Mouse (Mus musculus): ENCODE measurements around the gene Kbtbd7. TPM values are rescaled to one million over a fixed set of nuclear protein-coding genes. Genes with fewer than 3 reads are reported as not detected.
"Not testable (repeated sequence)": the region's sequence is repeated elsewhere in the genome, so short reads cannot be mapped to it uniquely, and the experiment has no call there.

Kbtbd7 gene
- polyA plus RNA-seq, 1 experiment from 2014 or later, result 22.6 TPM

GRCm38 (mm10) chr14:79410662-79411061, 15.6 kb upstream of the Kbtbd7 start:
- H3K4me3 ChIP-seq, result no peak overlapping the region
- H3K36me3 ChIP-seq, result peaks cover 21% of the 10 kb centered on the region; the same call in 1 of the 2 replicates
- no peaks in the 10 kb centered on the region for H3K4me1 ChIP-seq
- no peaks in the 10 kb centered on the region for H3K27me3 ChIP-seq
- no peak for ATAC-seq (ENCODE audit: low FRiP score)
- no peak overlapping the region for H3K27ac ChIP-seq
- no peaks in the 10 kb centered on the region for H3K9me3 ChIP-seq (replicated peaks)
- no peak overlapping the region for H3K9ac ChIP-seq
- 72% methylated on average over 2 of the region's 2 CpGs for WGBS
- H3K4me2 ChIP-seq (replicated peaks), result no peak overlapping the region

DNA sequence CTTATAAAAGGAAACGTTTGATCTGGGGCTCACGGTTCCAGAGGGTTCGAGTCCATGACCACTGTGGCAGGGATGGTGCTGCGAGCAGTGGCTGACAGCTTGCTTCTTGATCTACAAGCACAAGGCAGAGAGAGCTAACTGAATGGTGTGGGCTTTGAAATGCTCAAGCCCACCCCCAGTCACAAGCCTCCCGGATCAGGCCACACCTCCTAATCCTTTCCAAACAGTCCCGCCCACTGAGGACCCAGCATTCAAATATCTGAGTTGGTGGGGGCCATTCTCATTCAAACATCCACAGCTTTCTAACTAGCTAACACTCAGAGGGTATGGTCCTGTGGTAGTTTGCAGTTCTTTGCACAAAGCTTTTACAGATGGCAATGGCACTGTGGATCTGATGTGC, 13.2 kb upstream of the Kbtbd7 start:
- Histone ChIP-seq H3K4me1 (no peaks in the 10 kb centered on the region), H3K36me3 (peaks cover 21% of the 10 kb centered on the region; the same call in 1 of the 2 replicates), H3K4me3 (no peak overlapping the region), H3K9ac (no peak overlapping the region), H3K27me3 (no peaks in the 10 kb centered on the region), H3K9me3 (replicated peaks) (no peaks in the 10 kb centered on the region), H3K27ac (no peak overlapping the region), H3K4me2 (replicated peaks) (no peak overlapping the region)
- 92% methylated on average over 6 of the region's 6 CpGs for WGBS
- ATAC-seq (ENCODE audit: low FRiP score), result no peak

DNA sequence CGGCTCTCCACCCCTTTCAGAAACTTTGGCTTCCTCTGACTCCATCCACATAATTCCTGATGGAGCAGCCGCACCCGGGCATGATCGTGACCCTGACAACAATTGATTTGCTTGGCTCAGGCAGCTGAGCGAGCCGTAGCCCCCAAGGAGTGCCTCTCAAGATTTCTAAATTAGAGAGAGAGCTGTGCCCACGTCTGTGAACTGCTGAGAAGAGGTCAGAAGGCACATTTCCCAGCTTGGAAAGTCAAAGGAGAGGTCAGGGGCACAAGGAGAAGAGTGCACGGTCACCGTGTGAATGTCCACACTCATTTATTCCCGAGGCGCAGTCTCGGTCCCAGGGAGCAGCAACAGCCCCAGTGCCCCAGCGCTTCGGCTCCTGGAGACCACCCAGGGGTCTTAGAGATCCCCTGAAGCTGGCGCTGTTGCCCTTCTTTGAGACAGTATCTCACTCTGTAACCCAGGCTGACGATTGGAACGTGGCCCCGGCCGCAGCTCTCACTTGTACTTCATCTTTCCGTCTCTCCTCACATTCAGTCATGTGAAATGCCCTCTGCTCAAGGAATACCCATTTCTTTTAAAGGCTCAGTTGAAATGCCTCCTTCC, 6.1 kb upstream of the Kbtbd7 start:
- Histone ChIP-seq H3K36me3 (0 out of 2 replicates have a peak, but pooled peaks cover 5% of the 10 kb centered on the region), H3K27me3 (no peaks in the 10 kb centered on the region), H3K9me3 (replicated peaks) (no peaks in the 10 kb centered on the region), H3K4me3 (no peak overlapping the region), H3K9ac (0 out of 2 replicates have a peak overlapping the region, but pooled peaks have one; percentile 13), H3K4me1 (peaks cover 7% of the 10 kb centered on the region; the same call in 1 of the 2 replicates), H3K27ac (no peak overlapping the region), H3K4me2 (replicated peaks) (peak overlapping the region; percentile 29)
- WGBS, result 26% methylated on average over 20 of the region's 20 CpGs
- peak; percentile 68 for ATAC-seq (ENCODE audit: low FRiP score)

- H3K27me3 ChIP-seq; H3K4me1 ChIP-seq; H3K9me3 ChIP-seq (replicated peaks): not testable (repeated sequence)
- peak overlapping the region; percentile 89; the same call in 1 of the 2 replicates for H3K27ac ChIP-seq
- H3K4me3 ChIP-seq, result peak overlapping the region; percentile 55
- peak overlapping the region; percentile 51 for H3K4me2 ChIP-seq (replicated peaks)
- peaks cover 14% of the 10 kb centered on the region for H3K36me3 ChIP-seq
- peak; percentile 69 for ATAC-seq (ENCODE audit: low FRiP score)
- WGBS, result 61% methylated on average over 8 of the region's 59 CpGs
- H3K9ac ChIP-seq, result peak overlapping the region; percentile 58; the same call in 1 of the 2 replicates
Measured at GRCm38 (mm10) chr14:79426730-79427365, 537 bp downstream of the Kbtbd7 start.

- H3K27ac ChIP-seq, result no peak overlapping the region
- no peaks in the 10 kb centered on the region for H3K4me1 ChIP-seq
- no peak overlapping the region for H3K4me3 ChIP-seq
- 0 out of 2 replicates have a peak, but pooled peaks cover 3% of the 10 kb centered on the region for H3K9me3 ChIP-seq (replicated peaks)
- H3K36me3 ChIP-seq, result 0 out of 2 replicates have a peak, but pooled peaks cover 3% of the 10 kb centered on the region
- H3K4me2 ChIP-seq (replicated peaks), result no peak overlapping the region
- WGBS, result 88% methylated on average over 1 of the region's 1 CpGs
- no peaks in the 10 kb centered on the region for H3K27me3 ChIP-seq
- H3K9ac ChIP-seq, result no peak overlapping the region
- no peak for ATAC-seq (ENCODE audit: low FRiP score)
Measured at GRCm38 (mm10) chr14:79434068-79434467, 7.8 kb downstream of the Kbtbd7 start.

GRCm38 (mm10) chr14:79440655-79441054, 14.3 kb downstream of the Kbtbd7 start:
- WGBS, result 88% methylated on average over 2 of the region's 2 CpGs
- Histone ChIP-seq H3K4me1 (peaks cover 11% of the 10 kb centered on the region), H3K9me3 (replicated peaks) (0 out of 2 replicates have a peak, but pooled peaks cover 3% of the 10 kb centered on the region), H3K4me3 (no peak overlapping the region), H3K27ac (no peak overlapping the region), H3K4me2 (replicated peaks) (no peak overlapping the region), H3K36me3 (no peaks in the 10 kb centered on the region), H3K9ac (no peak overlapping the region), H3K27me3 (no peaks in the 10 kb centered on the region)
- no peak for ATAC-seq (ENCODE audit: low FRiP score)

- no peak overlapping the region for H3K4me3 ChIP-seq
- H3K9ac ChIP-seq, result no peak overlapping the region
- no peaks in the 10 kb centered on the region for H3K36me3 ChIP-seq
- WGBS, result 88% methylated on average over 5 of the region's 5 CpGs
- H3K4me1 ChIP-seq, result peaks cover 12% of the 10 kb centered on the region
- H3K27me3 ChIP-seq, result no peaks in the 10 kb centered on the region
- H3K4me2 ChIP-seq (replicated peaks), result no peak overlapping the region
- ATAC-seq (ENCODE audit: low FRiP score), result no peak
- no peak overlapping the region for H3K27ac ChIP-seq
- H3K9me3 ChIP-seq (replicated peaks), result 0 out of 2 replicates have a peak, but pooled peaks cover 3% of the 10 kb centered on the region
Measured at GRCm38 (mm10) chr14:79441441-79441840, 15.1 kb downstream of the Kbtbd7 start.

GRCm38 (mm10) chr14:79444601-79445000, 18.3 kb downstream of the Kbtbd7 start:
- H3K4me1 ChIP-seq, result peaks cover 12% of the 10 kb centered on the region
- no peak overlapping the region; the same call in 1 of the 2 replicates for H3K27ac ChIP-seq
- 81% methylated on average over 9 of the region's 9 CpGs for WGBS
- peak overlapping the region; percentile 43 for H3K4me2 ChIP-seq (replicated peaks)
- no peak overlapping the region for H3K9ac ChIP-seq
- peak; percentile 51 for ATAC-seq (ENCODE audit: low FRiP score)
- no peaks in the 10 kb centered on the region for H3K36me3 ChIP-seq
- no peaks in the 10 kb centered on the region for H3K27me3 ChIP-seq
- H3K9me3 ChIP-seq (replicated peaks), result 0 out of 2 replicates have a peak, but pooled peaks cover 3% of the 10 kb centered on the region
- H3K4me3 ChIP-seq, result no peak overlapping the region

GRCm38 (mm10) chr14:79445055-79445620, 18.8 kb downstream of the Kbtbd7 start:
- Histone ChIP-seq H3K4me2 (replicated peaks) (peak overlapping the region; percentile 43), H3K9me3 (replicated peaks) (no peaks in the 10 kb centered on the region), H3K27ac (peak overlapping the region; percentile 73), H3K36me3 (no peaks in the 10 kb centered on the region), H3K27me3 (no peaks in the 10 kb centered on the region), H3K4me1 (peaks cover 12% of the 10 kb centered on the region), H3K9ac (no peak overlapping the region), H3K4me3 (peak overlapping the region; percentile 16)
- ATAC-seq (ENCODE audit: low FRiP score), result peak; percentile 89
- 34% methylated on average over 16 of the region's 16 CpGs for WGBS

DNA sequence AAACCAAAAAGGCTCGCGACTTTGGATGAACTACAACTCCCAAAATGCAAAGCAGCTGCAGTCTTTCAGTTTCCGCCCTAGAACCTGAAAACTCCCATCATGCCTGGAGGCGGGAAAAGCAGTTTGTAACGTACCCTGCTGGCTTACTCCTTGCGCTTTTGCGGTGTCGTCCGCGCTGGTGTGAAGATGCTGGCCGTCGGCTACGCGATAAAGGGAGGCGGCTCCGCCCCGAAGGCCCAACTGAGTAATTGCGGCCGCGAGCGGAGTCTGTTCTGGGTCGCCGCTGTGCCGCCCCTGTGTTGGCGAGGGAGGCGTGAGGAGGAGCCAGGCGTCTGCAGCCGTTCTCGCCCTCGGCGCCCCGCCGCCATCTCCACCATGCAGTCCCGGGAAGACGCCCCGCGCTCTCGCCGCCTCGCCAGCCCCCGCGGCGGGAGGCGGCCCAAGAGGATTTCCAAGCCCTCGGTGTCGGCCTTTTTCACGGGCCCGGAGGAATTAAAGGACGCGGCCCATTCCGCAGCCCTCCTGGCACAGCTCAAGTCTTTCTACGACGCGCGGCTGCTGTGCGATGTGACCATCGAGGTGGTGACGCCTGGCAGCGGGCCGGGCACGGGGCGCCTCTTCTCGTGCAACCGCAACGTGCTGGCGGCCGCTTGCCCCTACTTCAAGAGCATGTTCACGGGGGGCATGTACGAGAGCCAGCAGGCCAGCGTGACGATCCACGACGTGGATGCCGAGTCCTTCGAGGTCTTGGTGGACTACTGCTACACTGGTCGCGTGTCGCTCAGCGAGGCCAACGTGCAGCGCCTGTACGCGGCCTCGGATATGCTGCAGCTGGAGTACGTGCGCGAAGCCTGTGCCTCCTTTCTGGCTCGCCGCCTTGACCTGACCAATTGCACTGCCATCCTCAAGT, 25.6 kb downstream of the Kbtbd7 start, which contains the start of gene Kbtbd6:
Kbtbd6 (plus strand) TSS at position 155 of the 910 bp plus-strand sequence.
- Histone ChIP-seq H3K4me3 (peak within 1 kb of the TSS; percentile 57), H3K9ac (peak within 1 kb of the TSS; percentile 61), H3K4me2 (replicated peaks) (peak within 1 kb of the TSS; percentile 67)
- 18% methylated on average over 42 of the region's 89 CpGs for WGBS
- H3K27me3 ChIP-seq; H3K27ac ChIP-seq; H3K36me3 ChIP-seq; H3K9me3 ChIP-seq (replicated peaks); H3K4me1 ChIP-seq: not testable (repeated sequence)
- ATAC-seq (ENCODE audit: low FRiP score), result peak; percentile 88

DNA sequence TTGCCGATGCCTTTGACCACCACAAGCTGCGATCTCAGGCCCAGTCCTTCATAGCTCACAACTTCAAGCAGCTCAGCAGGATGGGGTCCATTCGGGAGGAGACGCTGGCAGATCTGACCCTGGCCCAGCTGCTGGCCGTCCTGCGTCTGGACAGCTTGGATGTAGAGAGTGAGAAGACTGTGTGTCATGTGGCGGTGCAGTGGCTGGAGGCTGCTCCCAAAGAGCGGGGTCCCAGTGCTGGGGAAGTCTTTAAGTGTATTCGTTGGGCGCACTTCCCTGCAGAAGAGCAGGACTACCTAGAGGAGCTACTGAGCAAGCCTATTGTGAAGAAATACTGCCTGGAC, 26.3 kb downstream of the Kbtbd7 start:
- not testable (repeated sequence) for H3K4me1 ChIP-seq; H3K9ac ChIP-seq; H3K27me3 ChIP-seq; H3K4me3 ChIP-seq; H3K36me3 ChIP-seq; H3K27ac ChIP-seq; ATAC-seq (ENCODE audit: low FRiP score); H3K9me3 ChIP-seq (replicated peaks); H3K4me2 ChIP-seq (replicated peaks)
- 95% methylated on average over 7 of the region's 10 CpGs for WGBS

DNA sequence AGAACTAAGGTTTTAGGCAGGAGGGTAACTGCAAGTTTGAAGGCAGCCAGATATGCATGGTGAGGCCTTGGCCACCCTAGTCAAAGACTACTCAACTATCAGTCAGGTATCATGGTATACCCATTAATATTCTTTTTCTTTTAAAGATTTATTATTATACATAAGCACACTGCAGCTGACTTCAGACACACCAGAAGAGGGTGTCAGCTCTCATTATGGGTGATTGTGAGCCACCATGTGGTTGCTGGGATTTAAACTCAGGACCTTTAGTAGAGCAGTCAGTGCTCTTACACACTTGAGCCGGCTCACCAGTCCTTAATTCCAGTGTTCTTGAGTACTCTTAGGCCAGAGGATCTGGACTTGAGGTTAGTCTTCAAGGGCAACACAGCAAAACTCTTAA, 34.1 kb downstream of the Kbtbd7 start:
- no peaks in the 10 kb centered on the region for H3K27me3 ChIP-seq
- WGBS, result 88% methylated on average over 1 of the region's 1 CpGs
- peaks cover 36% of the 10 kb centered on the region for H3K36me3 ChIP-seq
- H3K4me3 ChIP-seq, result no peak overlapping the region
- H3K27ac ChIP-seq, result no peak overlapping the region
- no peak for ATAC-seq (ENCODE audit: low FRiP score)
- H3K9ac ChIP-seq, result no peak overlapping the region
- H3K4me1 ChIP-seq, result no peaks in the 10 kb centered on the region
- no peaks in the 10 kb centered on the region for H3K9me3 ChIP-seq (replicated peaks)
- no peak overlapping the region for H3K4me2 ChIP-seq (replicated peaks)
